Mouse (Mus musculus) layer of hippocampus, postnatal 14 days (tissue): Measurements from ENCODE around the gene Gm13697. TPM values are rescaled to one million over a fixed set of nuclear protein-coding genes. Genes with fewer than 3 reads are reported as not detected.

Source experiments
- DNase-seq, 2 experiments: peaks; one replicate each; pipeline ENCODE4 v3.0.0; 2021 to 2022; ENCODE audit warnings: low spot score in 2 of 2, mixed read lengths in 1 of 2
- total RNA-seq, 2 experiments: library from RNA; stranded (reverse); gene quantifications; 2 replicates each; pipeline ENCODE4 v1.2.3; 2021

Gm13697 gene
- total RNA-seq, 2 experiments from 2014 or later = 1.2 to 1.6 TPM

DNA sequence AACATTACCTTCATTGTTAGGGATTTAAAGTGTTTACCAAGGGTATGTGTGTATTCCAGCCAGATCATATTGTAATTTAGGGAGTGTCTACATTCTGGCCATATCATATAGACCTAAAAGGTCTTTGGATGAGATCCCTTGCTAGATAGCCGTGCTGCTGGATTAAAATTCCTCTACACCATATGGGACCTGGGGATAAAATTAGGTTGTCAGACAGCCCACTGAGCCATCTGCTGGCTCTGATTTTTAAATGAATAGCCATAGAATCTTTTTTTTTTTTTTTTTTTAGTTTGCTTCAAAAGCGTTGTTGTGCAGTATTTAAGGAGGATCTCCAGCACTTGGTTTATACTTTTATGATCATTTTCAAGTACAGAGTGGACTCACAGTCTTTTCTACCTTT, 48.0 kb downstream of the Gm13697 start:
- DNase-seq = no peak

DNA sequence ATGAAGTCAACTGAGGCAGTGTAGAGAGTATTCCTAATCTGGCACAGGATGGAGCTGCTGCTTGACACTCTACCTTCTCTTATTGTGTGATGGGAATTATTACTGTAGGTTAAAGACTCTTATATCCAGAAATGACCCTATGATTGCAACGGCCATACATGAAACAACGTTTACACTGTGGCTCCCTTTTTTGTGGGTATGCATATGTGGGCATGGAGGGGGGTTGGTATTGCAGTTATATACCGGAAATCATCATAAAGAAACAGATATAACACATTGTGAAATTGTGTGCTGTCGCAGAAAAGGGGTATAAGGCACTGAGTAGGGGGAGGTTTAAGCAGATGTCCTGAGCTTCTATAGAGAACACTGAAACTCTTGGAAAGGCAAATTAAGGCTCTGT, 51.5 kb downstream of the Gm13697 start:
- DNase-seq = no peak

Other genes with a start within 250 kb of the Gm13697 start
- 100 to 1,000 TPM; 189 to 197 TPM for gene Fam171b, start 172.1 kb upstream of the Gm13697 start, total RNA-seq
- gene Zswim2, start 43.5 kb upstream of the Gm13697 start, total RNA-seq = not detected
- gene Gm13698, start 29.1 kb upstream of the Gm13697 start, total RNA-seq = 1 to 10 TPM; 1.2 to 1.6 TPM
- 1 to 10 TPM; 1.2 to 1.6 TPM for gene Gm13693, start 23.2 kb upstream of the Gm13697 start, total RNA-seq
- gene Gm13695, start 17.4 kb upstream of the Gm13697 start, total RNA-seq = 1 to 10 TPM in 1 of 2 experiments, not detected in 1; 1.2 TPM
- 1 to 10 TPM; 1.2 to 1.6 TPM for gene Gm13696, start 11.6 kb upstream of the Gm13697 start, total RNA-seq
- 1 to 10 TPM; 1.2 to 1.6 TPM for gene Gm13694, start 5.8 kb upstream of the Gm13697 start, total RNA-seq
- gene Gm13691, start 5.8 kb downstream of the Gm13697 start, total RNA-seq = 1 to 10 TPM; 1.2 to 1.6 TPM